Mouse (Mus musculus) neural tube, embryonic 12.5 days (tissue): ENCODE results near the gene Gpc1. TPM values are rescaled to one million over a fixed set of nuclear protein-coding genes. Genes with fewer than 3 reads are reported as not detected.
A peak's percentile ranks its signal among the peaks of the same experiment; 100 is the strongest.

Experiments
- ATAC-seq: fragments of 200-750 bp; cut with Nextera tagmentation; 2 replicates; pipeline ENCODE4 v1.8.0; 2017; ENCODE audit warnings: low read depth, mild to moderate bottlenecking, moderate TSS enrichment, moderate library complexity; ENCODE audit not compliant: low FRiP score
- H3K27ac ChIP-seq: fragments of 300-500 bp; sonication (generic); 2 replicates; pipeline ENCODE4 v1.5.1; 2016
- H3K27me3 ChIP-seq: fragments of 300-500 bp; sonication (generic); replicated peaks from 2 replicates; pipeline ENCODE4 v1.6.1; 2016; ENCODE audit warnings: mild to moderate bottlenecking
- H3K36me3 ChIP-seq: fragments of 300-500 bp; sonication (generic); 2 replicates; pipeline ENCODE4 v1.6.1; 2016; ENCODE audit warnings: mild to moderate bottlenecking
- H3K4me1 ChIP-seq: fragments of 300-500 bp; sonication (generic); 2 replicates; pipeline ENCODE4 v1.6.1; 2016
- H3K4me2 ChIP-seq: fragments of 300-500 bp; sonication (generic); replicated peaks from 2 replicates; pipeline ENCODE4 v1.6.1; 2016; ENCODE audit warnings: mild to moderate bottlenecking
- H3K4me3 ChIP-seq: fragments of 300-500 bp; sonication (generic); 2 replicates; pipeline ENCODE4 v1.5.1; 2016
- H3K9ac ChIP-seq: fragments of 300-500 bp; sonication (generic); 2 replicates; pipeline ENCODE4 v1.6.1; 2016; ENCODE audit warnings: mild to moderate bottlenecking
- H3K9me3 ChIP-seq: fragments of 300-500 bp; sonication (generic); 2 replicates; pipeline ENCODE4 v1.6.1; 2016; ENCODE audit warnings: mild to moderate bottlenecking
- WGBS: fragments of 180-500 bp; shearing (Covaris S2); methylation state at CpG from one replicate; pipeline ENCODE4 v1.1.7; 2016; 5-methylcytosine and 5-hydroxymethylcytosine counted together
- microRNA counts: library from miRNA; unstranded; fragments of <30 nt; microRNA quantifications from one replicate; lab custom pipeline; 2017
- microRNA-seq: library from miRNA; unstranded; fragments of <30 nt; microRNA quantifications from one replicate; pipeline ENCODE4, GENCODE M21; 2017
- polyA plus RNA-seq: library from polyadenylated mRNA; unstranded; fragments of >200 nt; fragmentation: Nextera tagmentation; extraction: Ambion mirVana; gene quantifications from 2 replicates; pipeline ENCODE4 v1.2.1, GENCODE M21; 2016

The Gpc1 gene
- polyA plus RNA-seq, 1 experiment from 2014 or later = 70.0 TPM

- ATAC-seq = peak; percentile 34; the same call in 1 of the 2 replicates
- Histone ChIP-seq H3K27ac (no peak within 1 kb of the TSS), H3K36me3 (no peaks in the 10 kb centered on the region), H3K9me3 (no peaks in the 10 kb centered on the region), H3K9ac (peak within 1 kb of the TSS; percentile 42; the same call in 1 of the 2 replicates), H3K27me3 (peaks cover 8% of the 10 kb centered on the region; the same call in 1 of the 2 replicates), H3K4me2 (peak within 1 kb of the TSS; percentile 56), H3K4me3 (peak within 1 kb of the TSS; percentile 2; the same call in 1 of the 2 replicates), H3K4me1 (peaks cover 16% of the 10 kb centered on the region; the same call in 1 of the 2 replicates)
- WGBS = 2% methylated on average over 15 of the region's 15 CpGs
Observed at GRCm38 (mm10) chr1:92902786-92903185, 71.3 kb downstream of the Gpc1 start, which contains the start of gene Ankmy1. Gene Ankmy1, minus strand, starts transcription at chr1:92902906.

GRCm38 (mm10) chr1:92903627-92904026 is 72.2 kb downstream of the Gpc1 start:
- H3K4me3 ChIP-seq = no peak overlapping the region
- H3K27ac ChIP-seq = no peak overlapping the region
- no peaks in the 10 kb centered on the region for H3K36me3 ChIP-seq
- H3K4me1 ChIP-seq = peaks cover 19% of the 10 kb centered on the region; the same call in 1 of the 2 replicates
- H3K4me2 ChIP-seq = no peak overlapping the region
- peaks cover 8% of the 10 kb centered on the region; the same call in 1 of the 2 replicates for H3K27me3 ChIP-seq
- no peak for ATAC-seq
- no peaks in the 10 kb centered on the region for H3K9me3 ChIP-seq
- H3K9ac ChIP-seq = no peak overlapping the region
- WGBS = 83% methylated on average over 4 of the region's 4 CpGs

- peaks cover 28% of the 10 kb centered on the region for H3K4me1 ChIP-seq
- no peak overlapping the region for H3K9ac ChIP-seq
- no peak overlapping the region for H3K4me2 ChIP-seq
- H3K27ac ChIP-seq = no peak overlapping the region
- no peaks in the 10 kb centered on the region for H3K9me3 ChIP-seq
- 96% methylated on average over 2 of the region's 2 CpGs for WGBS
- ATAC-seq = no peak
- 0 out of 2 replicates have a peak, but pooled peaks cover 4% of the 10 kb centered on the region for H3K27me3 ChIP-seq
- no peaks in the 10 kb centered on the region for H3K36me3 ChIP-seq
- H3K4me3 ChIP-seq = no peak overlapping the region
Observed at GRCm38 (mm10) chr1:92905703-92906310, 74.4 kb downstream of the Gpc1 start.

- WGBS = under 1% methylated on average over 81 of the region's 81 CpGs
- Histone ChIP-seq H3K36me3 (no peaks in the 10 kb centered on the region), H3K9ac (peak within 1 kb of the TSS; percentile 61), H3K27ac (peak within 1 kb of the TSS; percentile 44), H3K4me1 (peaks cover 36% of the 10 kb centered on the region), H3K4me3 (peak within 1 kb of the TSS; percentile 72), H3K27me3 (0 out of 2 replicates have a peak, but pooled peaks cover 4% of the 10 kb centered on the region), H3K9me3 (no peaks in the 10 kb centered on the region), H3K4me2 (peak within 1 kb of the TSS; percentile 68)
- peak; percentile 92 for ATAC-seq
Observed at GRCm38 (mm10) chr1:92906779-92907631, 75.6 kb downstream of the Gpc1 start, which contains the start of gene Dusp28. Gene Dusp28, plus strand, starts transcription at chr1:92906981.

GRCm38 (mm10) chr1:92907632-92908360 is 76.4 kb downstream of the Gpc1 start:
- Histone ChIP-seq H3K4me3 (peak overlapping the region; percentile 72), H3K9ac (peak overlapping the region; percentile 61), H3K9me3 (no peaks in the 10 kb centered on the region), H3K4me1 (peaks cover 40% of the 10 kb centered on the region), H3K27ac (0 out of 2 replicates have a peak overlapping the region, but pooled peaks have one; percentile 44), H3K36me3 (no peaks in the 10 kb centered on the region), H3K4me2 (peak overlapping the region; percentile 68), H3K27me3 (no peaks in the 10 kb centered on the region)
- 48% methylated on average over 20 of the region's 20 CpGs for WGBS
- no peak for ATAC-seq

- H3K9ac ChIP-seq = no peak overlapping the region
- H3K27ac ChIP-seq = no peak overlapping the region
- H3K27me3 ChIP-seq = no peaks in the 10 kb centered on the region
- peaks cover 38% of the 10 kb centered on the region for H3K4me1 ChIP-seq
- WGBS = 91% methylated on average over 3 of the region's 3 CpGs
- no peak overlapping the region for H3K4me3 ChIP-seq
- ATAC-seq = no peak
- no peaks in the 10 kb centered on the region for H3K36me3 ChIP-seq
- H3K4me2 ChIP-seq = no peak overlapping the region
- no peaks in the 10 kb centered on the region for H3K9me3 ChIP-seq
Observed at GRCm38 (mm10) chr1:92908664-92909063, 77.2 kb downstream of the Gpc1 start.

GRCm38 (mm10) chr1:92909068-92909467 is 77.6 kb downstream of the Gpc1 start:
- H3K4me1 ChIP-seq = peaks cover 38% of the 10 kb centered on the region
- no peak for ATAC-seq

More at GRCm38 (mm10) chr1:92909068-92909467, 77.6 kb downstream of the Gpc1 start:
- Histone ChIP-seq H3K27ac (no peak overlapping the region), H3K36me3 (peaks cover 3% of the 10 kb centered on the region; the same call in 1 of the 2 replicates), H3K4me2 (no peak overlapping the region), H3K27me3 (no peaks in the 10 kb centered on the region), H3K9me3 (no peaks in the 10 kb centered on the region), H3K4me3 (no peak overlapping the region), H3K9ac (no peak overlapping the region)
- 71% methylated on average over 4 of the region's 4 CpGs for WGBS

MicroRNAs within 50 kb of the gene (microRNA counts, 519-probe panel; counts per million panel counts)
- microRNA mmu-miR-149 (lab: Ali Mortazavi, UCI) = 5,948 counts per million, percentile 90 among the panel's probes with 10 or more counts

Small RNA genes lying within 50 kb of the gene (microRNA-seq; reads per million reads assigned to microRNA genes)
- 7,696 reads per million, percentile 95 among the genes with 10 or more reads in this experiment for gene Mir149

Other genes with a start within 250 kb of the Gpc1 start
- not detected in 2 replicates for gene Olfr1412, start 245.9 kb upstream of the Gpc1 start, polyA plus RNA-seq
- gene Olfr1411, start 237.2 kb upstream of the Gpc1 start, polyA plus RNA-seq = not detected in 2 replicates
- gene Olfr1410, start 225.9 kb upstream of the Gpc1 start, polyA plus RNA-seq = not detected in 2 replicates
- gene Olfr12, start 213.9 kb upstream of the Gpc1 start, polyA plus RNA-seq = not detected in 2 replicates
- gene Cops9, start 189.7 kb upstream of the Gpc1 start, polyA plus RNA-seq = 433 and 441 TPM in 2 replicates
- 0.22 TPM in 1 of 2 replicates, not detected in the other for gene Otos, start 182.8 kb upstream of the Gpc1 start, polyA plus RNA-seq
- gene Ankmy1, start 71.3 kb downstream of the Gpc1 start, polyA plus RNA-seq = 0.65 and 0.74 TPM in 2 replicates
- 13.1 and 13.4 TPM in 2 replicates for gene Dusp28, start 75.3 kb downstream of the Gpc1 start, polyA plus RNA-seq
- gene Rnpepl1, start 79.1 kb downstream of the Gpc1 start, polyA plus RNA-seq = 37.5 and 40.3 TPM in 2 replicates
- gene Capn10, start 102.7 kb downstream of the Gpc1 start, polyA plus RNA-seq = 54.8 and 60.0 TPM in 2 replicates
- 0.38 TPM in 2 replicates for gene Gpr35, start 119.2 kb downstream of the Gpc1 start, polyA plus RNA-seq
- not detected in 2 replicates for gene Aqp12, start 174.7 kb downstream of the Gpc1 start, polyA plus RNA-seq